Mouse (Mus musculus): Measurements from ENCODE around the gene Fam135a. TPM values are rescaled to one million over a fixed set of nuclear protein-coding genes. Genes with fewer than 3 reads are reported as not detected.
A peak's percentile ranks its signal among the peaks of the same experiment; 100 is the strongest.
"Not testable (repeated sequence)": the region's sequence is repeated elsewhere in the genome, so short reads cannot be mapped to it uniquely, and the experiment has no call there.

Fam135a gene
- total RNA-seq, 2 experiments from 2014 or later, result 18.0 to 20.8 TPM

GRCm38 (mm10) chr1:24073386-24074248, 26.5 kb downstream of the Fam135a start:
- no peak for DNase-seq (ENCODE audit: low spot score)

DNA sequence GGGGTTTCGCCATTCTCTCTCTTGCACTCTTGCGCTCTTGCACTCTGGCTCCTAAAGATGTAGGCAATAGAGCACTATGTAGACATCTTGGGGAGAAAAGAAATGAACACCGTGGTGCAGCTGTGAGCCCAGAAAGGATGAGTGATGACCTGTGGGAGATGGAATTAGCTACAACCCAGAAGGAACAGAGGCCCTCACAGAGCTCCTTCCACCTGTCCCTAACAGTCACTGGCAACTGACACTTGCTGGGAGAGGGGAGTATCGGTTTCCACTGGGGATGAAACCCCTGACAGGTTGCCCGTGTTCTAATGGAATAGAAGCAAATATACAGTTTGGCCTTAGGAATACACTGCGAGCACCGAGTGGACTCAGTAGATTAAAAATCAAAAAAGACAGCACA, 31.3 kb downstream of the Fam135a start:
- DNase-seq (ENCODE audit: low spot score), result no peak

GRCm38 (mm10) chr1:24066706-24067105, 33.4 kb downstream of the Fam135a start:
- DNase-seq (ENCODE audit: low spot score), result no peak

DNA sequence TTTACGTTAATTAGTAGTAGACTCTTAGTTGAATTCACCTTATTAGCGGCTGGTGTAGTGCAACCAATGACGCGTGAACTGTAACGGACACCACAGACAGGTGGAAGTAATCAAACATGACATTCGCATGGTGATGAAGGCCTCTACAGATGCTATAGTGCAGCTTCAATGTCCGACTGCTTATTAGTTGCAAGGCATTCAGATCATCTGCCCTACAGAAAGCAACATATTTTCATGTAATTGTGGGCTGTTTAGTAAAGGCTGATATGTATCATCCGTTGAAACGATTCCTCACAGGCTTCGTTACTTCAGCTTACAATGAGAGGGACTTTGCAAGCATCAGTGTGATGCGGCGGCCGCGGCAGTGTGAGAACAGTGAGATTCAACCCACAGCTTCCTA, 44.4 kb downstream of the Fam135a start:
- no peak for DNase-seq (ENCODE audit: low spot score)

- no peak for DNase-seq (ENCODE audit: low spot score)
These were observed 53.2 kb downstream of the Fam135a start for GRCm38 (mm10) chr1:24046730-24047510.

GRCm38 (mm10) chr1:24045627-24046026, 54.5 kb downstream of the Fam135a start:
- DNase-seq (ENCODE audit: low spot score), result no peak

GRCm38 (mm10) chr1:24043007-24043406, 57.1 kb downstream of the Fam135a start:
- no peak for DNase-seq (ENCODE audit: low spot score)

DNA sequence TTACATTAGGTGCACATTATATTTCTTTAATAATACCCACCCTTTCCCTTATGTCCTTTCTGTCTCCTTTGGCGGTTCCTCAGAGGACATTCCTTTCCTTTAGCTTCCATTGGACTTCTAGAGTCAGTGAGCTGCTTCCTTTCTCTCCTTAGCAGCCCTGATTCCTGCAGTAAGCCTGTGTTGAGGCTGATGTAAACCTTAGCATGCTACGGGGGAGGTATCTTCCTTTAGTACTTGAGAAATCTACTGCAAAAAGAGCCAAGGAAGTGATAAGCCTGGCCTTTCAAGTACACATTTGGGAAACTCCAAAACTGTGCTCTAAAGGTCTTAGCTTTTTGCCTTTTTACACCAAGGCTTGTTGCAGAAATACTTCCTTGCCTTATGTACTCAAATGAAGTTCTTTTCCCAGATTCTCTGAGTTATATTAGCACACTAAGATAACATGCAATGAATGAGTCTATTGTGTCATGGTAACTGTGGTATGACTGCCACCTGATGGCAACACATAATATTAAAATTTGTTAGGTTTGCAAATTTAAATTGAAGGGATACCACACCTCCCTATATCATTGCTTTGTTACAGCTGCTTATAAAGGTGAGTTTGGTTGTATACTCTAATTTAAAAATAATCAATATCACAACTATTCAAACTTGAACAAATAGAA, 66.2 kb downstream of the Fam135a start:
- no peak for DNase-seq (ENCODE audit: low spot score)

- DNase-seq (ENCODE audit: low spot score), result no peak
These were observed 89.3 kb downstream of the Fam135a start for GRCm38 (mm10) chr1:24010821-24011220.

- no peak for DNase-seq (ENCODE audit: low spot score)
These were observed 90.1 kb downstream of the Fam135a start for GRCm38 (mm10) chr1:24010016-24010415.

- no peak for DNase-seq (ENCODE audit: low spot score)
These were observed 92.5 kb downstream of the Fam135a start for GRCm38 (mm10) chr1:24007621-24008020.

DNA sequence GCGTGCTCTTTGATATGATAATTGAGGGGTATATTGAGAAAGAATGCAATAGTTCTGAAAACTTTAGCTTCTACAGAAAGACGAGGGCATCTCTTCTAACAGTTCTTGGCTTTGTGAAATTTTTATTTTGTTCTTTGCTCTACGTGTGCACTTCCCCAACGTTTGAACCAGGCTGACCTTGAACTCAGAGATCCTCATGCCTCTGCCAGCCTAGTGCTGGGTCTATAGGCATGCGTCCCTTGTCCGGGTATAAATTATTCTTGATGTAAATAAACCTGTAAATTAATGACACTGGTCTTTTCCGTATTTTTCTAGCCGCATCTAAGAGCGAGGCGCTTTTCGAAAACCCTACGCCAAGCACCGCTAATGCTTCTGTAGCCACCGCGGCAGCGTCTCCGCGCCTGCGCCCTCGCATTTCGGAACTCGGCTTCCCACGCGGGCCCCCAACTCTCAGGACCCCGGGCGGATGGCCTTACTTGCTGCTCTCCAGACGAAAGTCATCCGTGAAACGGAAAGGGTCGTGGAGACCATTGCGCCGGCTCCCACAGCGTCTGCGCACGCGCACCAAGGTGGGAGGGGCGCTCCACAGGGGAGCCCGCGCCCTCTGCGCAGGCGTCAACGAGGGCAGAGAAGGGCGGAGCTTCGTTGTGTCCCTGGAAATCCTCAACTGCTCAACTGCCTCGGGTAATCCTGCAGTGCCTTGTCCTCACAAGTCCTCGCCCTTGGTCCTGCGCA, 94.9 kb downstream of the Fam135a start, which contains the start of gene Sdhaf4:
Gene Sdhaf4 (minus strand): TSS at position 587 of the 735 bp plus-strand sequence.
- peak; percentile 91 for DNase-seq (ENCODE audit: low spot score)

DNA sequence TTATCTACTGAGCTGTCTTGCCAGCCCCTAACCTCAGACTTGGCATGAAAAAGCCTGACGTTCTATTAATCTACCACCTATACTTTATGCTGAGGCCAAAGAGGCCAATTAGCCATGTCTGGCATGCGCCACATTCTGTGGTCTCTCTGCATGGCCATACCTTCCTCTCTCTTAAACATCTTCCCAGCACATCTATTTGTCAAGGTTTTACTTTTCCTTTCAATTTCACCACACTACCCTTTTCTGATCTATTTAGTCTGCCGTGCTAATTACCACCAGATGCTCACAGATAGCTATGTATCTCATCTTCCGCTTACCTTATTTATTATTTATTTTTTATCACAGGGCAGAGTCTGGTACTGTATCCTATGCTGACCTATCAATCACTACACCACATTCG, 100.8 kb downstream of the Fam135a start:
- DNase-seq (ENCODE audit: low spot score), result no peak

DNA sequence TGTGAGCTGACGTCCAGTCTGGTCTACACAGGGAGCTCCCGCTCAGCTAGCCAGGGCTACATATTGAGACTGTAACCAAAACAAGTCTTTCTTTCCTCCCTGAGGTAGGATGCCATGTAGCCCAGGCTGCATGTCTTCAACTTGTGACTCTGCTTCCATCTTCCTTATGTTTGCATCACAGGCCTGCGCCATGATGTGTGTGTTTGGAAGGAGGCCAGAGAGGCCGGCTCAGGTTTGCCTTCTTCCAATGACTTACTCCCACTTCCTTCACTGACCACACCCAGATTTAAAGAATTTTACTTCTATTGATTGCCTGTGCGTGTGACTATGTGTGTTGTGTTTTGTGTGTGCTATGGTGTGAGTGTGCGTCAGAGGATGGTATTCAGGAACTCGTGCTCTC, 101.3 kb downstream of the Fam135a start:
- no peak for DNase-seq (ENCODE audit: low spot score)

DNA sequence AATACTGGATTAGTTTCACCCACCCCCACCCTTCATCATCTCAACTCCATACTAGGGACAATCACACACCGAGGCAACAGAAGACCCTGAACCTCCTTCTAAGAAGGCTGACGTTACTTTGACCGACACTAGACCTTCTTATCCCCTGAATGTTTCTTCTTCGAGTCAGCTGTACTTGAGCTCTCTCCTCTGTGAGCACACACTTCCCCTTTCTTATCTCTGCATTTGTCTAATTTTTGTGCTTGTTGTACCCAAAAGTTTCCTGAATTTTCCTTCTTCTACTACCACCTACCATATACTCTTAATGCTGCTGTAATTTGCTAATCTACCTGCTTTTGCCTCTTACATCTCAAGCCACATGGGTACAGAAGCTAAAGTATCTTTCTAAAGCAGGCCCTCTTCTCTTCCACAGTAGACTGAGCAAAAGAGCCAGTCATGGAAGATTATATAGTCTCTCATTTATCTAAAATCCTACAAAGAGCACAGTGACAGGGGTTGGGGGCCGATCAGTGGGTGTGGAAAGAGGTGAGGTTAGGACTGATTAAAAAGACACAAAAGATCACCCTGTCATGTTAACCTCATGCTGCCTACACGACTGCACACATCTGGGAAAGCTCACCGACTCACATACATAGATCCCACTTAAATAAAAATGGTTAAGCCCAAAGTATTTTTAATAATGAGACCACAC, 101.9 kb downstream of the Fam135a start:
- DNase-seq (ENCODE audit: low spot score), result no peak

- DNase-seq (ENCODE audit: low spot score), result no peak
These were observed 102.6 kb downstream of the Fam135a start for GRCm38 (mm10) chr1:23997493-23997892.

DNA sequence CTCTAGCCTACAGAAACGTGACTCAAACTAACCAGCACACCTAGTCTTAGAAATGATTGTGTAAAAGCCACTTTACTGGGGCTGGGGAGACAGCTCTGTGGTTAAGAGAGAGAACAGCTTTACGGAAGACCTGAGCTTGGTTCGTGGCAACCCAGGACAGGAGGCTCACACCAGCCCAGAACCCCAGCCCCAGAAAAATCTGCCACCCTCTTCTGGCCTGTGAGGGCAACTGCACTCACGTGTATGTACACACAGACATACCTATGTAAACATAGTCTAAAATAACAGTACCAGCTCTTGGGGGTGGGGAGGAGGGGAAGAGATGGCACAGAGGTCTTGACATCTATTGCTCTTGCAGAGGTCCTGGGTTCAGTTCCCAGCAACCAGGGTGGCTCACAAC, 104.7 kb downstream of the Fam135a start:
- no peak for DNase-seq (ENCODE audit: low spot score)

DNA sequence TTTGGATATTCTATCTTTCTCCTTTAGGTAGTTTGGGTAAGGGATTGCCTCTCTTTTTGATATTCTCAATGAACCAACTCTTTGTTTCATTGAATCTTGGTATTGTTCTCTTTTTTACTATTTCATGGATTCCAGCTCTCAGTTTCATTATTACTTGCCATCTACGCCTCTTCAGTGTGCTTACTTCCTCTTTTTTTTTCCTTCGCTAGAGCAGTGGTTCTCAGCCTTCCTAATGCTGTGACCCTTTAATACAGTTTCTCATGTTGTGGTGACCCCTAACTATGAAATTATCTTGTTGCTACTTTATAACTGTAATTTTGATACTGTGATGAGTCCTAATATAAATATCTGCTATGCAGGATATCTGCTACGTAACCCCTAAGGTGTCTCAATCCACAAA, 117.0 kb downstream of the Fam135a start:
- no peak for DNase-seq (ENCODE audit: low spot score)

DNA sequence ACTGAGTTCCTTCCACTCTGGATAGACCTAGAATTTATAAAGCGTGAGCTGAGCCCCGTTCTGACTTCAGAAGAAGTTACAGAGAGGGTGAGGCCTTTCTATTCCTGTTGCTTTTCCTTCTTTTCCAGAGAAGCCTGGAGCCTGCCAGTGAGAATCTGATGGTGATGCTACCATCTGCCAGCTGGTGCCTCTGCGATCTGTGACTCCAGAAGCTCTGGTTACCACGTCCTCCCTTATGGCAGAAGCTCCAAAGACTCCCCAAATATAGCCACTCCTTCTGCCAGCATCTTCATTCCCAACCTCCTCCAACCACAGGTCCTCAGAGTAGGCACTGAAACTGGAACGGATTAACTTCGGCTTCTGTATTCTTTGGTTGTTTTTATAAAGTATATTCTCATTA, 121.9 kb downstream of the Fam135a start:
- no peak for DNase-seq (ENCODE audit: low spot score)

GRCm38 (mm10) chr1:23971159-23971558, 129.0 kb downstream of the Fam135a start:
- not testable (repeated sequence) for DNase-seq (ENCODE audit: low spot score)

Measured in gastrocnemius, adult 18-20 months (tissue).